ENCODE assay signal across 19 mouse cellular contexts in the genomic region with DNA sequence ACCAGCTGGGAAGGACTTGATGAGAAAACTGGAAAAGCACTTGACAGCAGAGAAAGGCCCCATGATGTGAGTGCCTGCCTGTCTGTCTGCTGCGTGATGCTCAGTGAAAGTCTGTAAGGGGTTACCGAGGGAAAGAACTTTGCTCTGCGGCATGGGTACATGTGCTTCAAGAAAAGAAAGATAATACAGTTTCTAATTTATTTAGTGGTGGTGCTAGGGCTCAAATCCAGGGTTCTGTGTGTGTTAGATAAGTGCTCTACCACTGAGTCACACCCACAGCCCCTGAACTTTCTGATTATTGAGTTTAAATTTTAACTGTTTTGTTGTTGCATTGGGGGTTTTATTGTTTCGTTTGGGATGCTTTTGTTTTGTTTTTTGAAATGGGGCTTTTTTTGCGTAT. TPM values are rescaled to one million over a fixed set of nuclear protein-coding genes. Genes with fewer than 3 reads are reported as not detected.
DNase-seq lines count a peak whose midpoint lies in the region; ATAC-seq lines count a peak whose summit lies in the region.
"Had no signal": no experiment of that assay in that cellular context is flagged by ENCODE, and none has a peak within 500 bp of the region (broad histone marks: within the 10 kb centered on the region; RNA-seq: fewer than 3 reads in every experiment).

No protein-coding gene starts in this region.

- 84% methylated on average over 5 of the region's 5 CpGs for WGBS in forebrain, embryonic 13.5 days
- WGBS in forebrain, embryonic 15.5 days: 91% methylated on average over 5 of the region's 5 CpGs
- WGBS in liver, embryonic 12.5 days (ENCODE audit: insufficient replicate concordance): 37% methylated on average over 5 of the region's 5 CpGs

- peaks cover 22% of the 10 kb centered on the region for H3K4me1 ChIP-seq in forebrain, embryonic 13.5 days
- H3K4me1 ChIP-seq in forebrain, embryonic 15.5 days: peaks cover 13% of the 10 kb centered on the region
- H3K4me1 ChIP-seq in liver, embryonic 12.5 days: peaks cover 76% of the 10 kb centered on the region

- peak overlapping the region; percentile 37 for H3K9ac ChIP-seq in forebrain, embryonic 13.5 days
- no peak overlapping the region; the same call in 1 of the 2 replicates for H3K9ac ChIP-seq in forebrain, embryonic 15.5 days (replicated peaks)
- peak overlapping the region; percentile 92 for H3K9ac ChIP-seq in liver, embryonic 12.5 days
- H3K9ac ChIP-seq: hindbrain, embryonic 13.5 days had no signal

- H3K9me3 ChIP-seq in forebrain, embryonic 13.5 days (replicated peaks): no peaks in the 10 kb centered on the region
- no peaks in the 10 kb centered on the region for H3K9me3 ChIP-seq in forebrain, embryonic 15.5 days
- H3K9me3 ChIP-seq in liver, embryonic 12.5 days (replicated peaks): no peaks in the 10 kb centered on the region
- H3K9me3 ChIP-seq: hindbrain, embryonic 13.5 days; limb, embryonic 10.5 days had no signal

- H3K4me3 ChIP-seq in forebrain, embryonic 13.5 days: no peak overlapping the region
- H3K4me3 ChIP-seq in forebrain, embryonic 15.5 days: no peak overlapping the region
- H3K4me3 ChIP-seq in liver, embryonic 12.5 days: peak overlapping the region; percentile 82
- H3K4me3 ChIP-seq: hindbrain, embryonic 13.5 days; left cerebral cortex, adult 2 months; limb, embryonic 10.5 days had no signal

- ATAC-seq in forebrain, embryonic 13.5 days: no peak
- no peak for ATAC-seq in forebrain, embryonic 15.5 days (replicated peaks)
- peak; percentile 60 for ATAC-seq in liver, embryonic 12.5 days
- ATAC-seq in megakaryocyte-erythroid progenitor cell, adult 5-6 weeks (replicated peaks; ENCODE audit: low FRiP score, low TSS enrichment, poor library complexity, severe bottlenecking): peak; percentile 68
- ATAC-seq: forebrain, embryonic 14.5 days; inflammation-experienced regulatory T-cells, adult 6 months had no signal

- no peaks in the 10 kb centered on the region for H3K27me3 ChIP-seq in forebrain, embryonic 13.5 days
- no peaks in the 10 kb centered on the region for H3K27me3 ChIP-seq in forebrain, embryonic 15.5 days
- H3K27me3 ChIP-seq in liver, embryonic 12.5 days (replicated peaks): no peaks in the 10 kb centered on the region
- H3K27me3 ChIP-seq: hindbrain, embryonic 13.5 days had no signal

- H3K27ac ChIP-seq in forebrain, embryonic 13.5 days: no peak overlapping the region
- H3K27ac ChIP-seq in forebrain, embryonic 15.5 days (replicated peaks): no peak overlapping the region
- peak overlapping the region; percentile 94 for H3K27ac ChIP-seq in liver, embryonic 12.5 days
- H3K27ac ChIP-seq: hindbrain, embryonic 13.5 days; left cerebral cortex, adult 2 months; limb, embryonic 10.5 days had no signal

- no peak overlapping the region for H3K4me2 ChIP-seq in forebrain, embryonic 13.5 days
- no peak overlapping the region for H3K4me2 ChIP-seq in forebrain, embryonic 15.5 days (replicated peaks)
- peak overlapping the region; percentile 89 for H3K4me2 ChIP-seq in liver, embryonic 12.5 days
- H3K4me2 ChIP-seq: hindbrain, embryonic 13.5 days had no signal

- DNase-seq in c-Kit-positive CD71-positive TER-119-negative erythroid progenitor cells, embryonic 14.5 days (ENCODE audit: low read depth): peak; percentile 78
- no peak for DNase-seq in cerebellum, postnatal 4 days (ENCODE audit: low spot score in 2 of 2)
- no peak for DNase-seq in urinary bladder, adult 2 months (ENCODE audit: low spot score)
- DNase-seq: cerebellum, postnatal 10 days; embryo, embryonic 11 days; kidney, adult 2 months; kidney, postnatal 14 days; lung, adult 18-20 months; lung, postnatal 14 days; right cerebral cortex, postnatal 25 days had no signal

- H3K36me3 ChIP-seq in forebrain, embryonic 13.5 days (ENCODE audit: poor library complexity, severe bottlenecking): peaks cover 58% of the 10 kb centered on the region
- no peaks in the 10 kb centered on the region for H3K36me3 ChIP-seq in forebrain, embryonic 15.5 days
- peaks cover 80% of the 10 kb centered on the region for H3K36me3 ChIP-seq in liver, embryonic 12.5 days
- H3K36me3 ChIP-seq: hindbrain, embryonic 13.5 days had no signal

RNA-seq across cellular contexts. Expression of gene Cdc6, which starts 3.9 kb away (rescaled TPM):
- polyA plus RNA-seq in forebrain, embryonic 13.5 days (2015; fragmentation: Nextera tagmentation; extraction: Ambion mirVana): 23.0 and 26.9 TPM in 2 replicates
- 11.2 and 12.1 TPM in 2 replicates for polyA plus RNA-seq in forebrain, embryonic 15.5 days (2015; fragmentation: Nextera tagmentation; extraction: Ambion mirVana)
- polyA plus RNA-seq in liver, embryonic 12.5 days (2016; fragmentation: Nextera tagmentation; extraction: Ambion mirVana): 86.5 and 89.9 TPM in 2 replicates
- 85.0 and 101 TPM in 2 replicates for total RNA-seq in megakaryocyte-erythroid progenitor cell, adult 5-6 weeks (2014; fragmentation: Nextera tagmentation)
- 67.8 and 78.7 TPM in 2 replicates for total RNA-seq in megakaryocyte-erythroid progenitor cell, adult 5-6 weeks (2017)
- polyA plus RNA-seq in urinary bladder, adult 2 months (2012; rRNA removed): 2.7 and 3.8 TPM in 2 replicates

RNA-seq across cellular contexts. Expression of gene Rara, which starts 16.1 kb away (rescaled TPM):
- polyA plus RNA-seq in forebrain, embryonic 13.5 days (2015; fragmentation: Nextera tagmentation; extraction: Ambion mirVana): 8.7 and 10.2 TPM in 2 replicates
- 9.2 and 9.9 TPM in 2 replicates for polyA plus RNA-seq in forebrain, embryonic 15.5 days (2015; fragmentation: Nextera tagmentation; extraction: Ambion mirVana)
- 6.8 and 7.1 TPM in 2 replicates for polyA plus RNA-seq in liver, embryonic 12.5 days (2016; fragmentation: Nextera tagmentation; extraction: Ambion mirVana)
- total RNA-seq in megakaryocyte-erythroid progenitor cell, adult 5-6 weeks (2014; fragmentation: Nextera tagmentation): 7.8 and 15.9 TPM in 2 replicates
- total RNA-seq in megakaryocyte-erythroid progenitor cell, adult 5-6 weeks (2017): 2.2 and 3.0 TPM in 2 replicates
- 8.5 and 13.7 TPM in 2 replicates for polyA plus RNA-seq in urinary bladder, adult 2 months (2012; rRNA removed)

RNA-seq across cellular contexts. Expression of gene Wipf2, which starts 48.1 kb away (rescaled TPM):
- polyA plus RNA-seq in forebrain, embryonic 13.5 days (2015; fragmentation: Nextera tagmentation; extraction: Ambion mirVana): 5.0 and 5.4 TPM in 2 replicates
- polyA plus RNA-seq in forebrain, embryonic 15.5 days (2015; fragmentation: Nextera tagmentation; extraction: Ambion mirVana): 4.4 and 5.1 TPM in 2 replicates
- 2.0 and 2.2 TPM in 2 replicates for polyA plus RNA-seq in liver, embryonic 12.5 days (2016; fragmentation: Nextera tagmentation; extraction: Ambion mirVana)
- 23.5 and 26.9 TPM in 2 replicates for total RNA-seq in megakaryocyte-erythroid progenitor cell, adult 5-6 weeks (2014; fragmentation: Nextera tagmentation)
- 3.6 and 4.4 TPM in 2 replicates for total RNA-seq in megakaryocyte-erythroid progenitor cell, adult 5-6 weeks (2017)
- 19.2 and 26.0 TPM in 2 replicates for polyA plus RNA-seq in urinary bladder, adult 2 months (2012; rRNA removed)

Comparison
In these comparisons a context has a peak if more than half of its experiments do, and no peak if none do; other contexts are left out.
1. ATAC-seq: peak in liver, embryonic 12.5 days (single experiment) and megakaryocyte-erythroid progenitor cell, adult 5-6 weeks (single experiment); none in forebrain, embryonic 13.5 days (single experiment) and forebrain, embryonic 15.5 days (single experiment).